Mouse (Mus musculus) adrenal gland, postnatal 4 days (tissue): ENCODE results near the gene Trib3. TPM values are rescaled to one million over a fixed set of nuclear protein-coding genes. Genes with fewer than 3 reads are reported as not detected.
"Not testable (repeated sequence)": the region's sequence is repeated elsewhere in the genome, so short reads cannot be mapped to it uniquely, and the experiment has no call there.

Experiments used
- DNase-seq, 2 experiments: peaks; one replicate each; pipeline ENCODE4 v3.0.0; 2021 to 2022; ENCODE audit warnings: low spot score in 2 of 2, mixed read lengths in 2 of 2
- long read RNA-seq, 2 experiments: library from polyadenylated mRNA; stranded (forward); transcript quantifications; one replicate each; pipeline ENCODE4 v2.0.0; 2021
- total RNA-seq, 2 experiments: library from RNA; stranded (reverse); gene quantifications; 2 replicates each; pipeline ENCODE4 v1.2.3; 2021

Gene Trib3
- 1 to 10 TPM; 4.3 to 4.9 TPM for total RNA-seq
- long read RNA-seq, experiment 1, transcript Trib3-201 (4 exons, 2,026 nt) = major isoform, 5 of 6 reads
- long read RNA-seq, experiment 1, partial matches to known transcripts = 0 of 6 reads
- long read RNA-seq, experiment 1, other reads (novel, unspliced or antisense) = 1 of 6 reads
- long read RNA-seq, experiment 2, transcript Trib3-201 (4 exons, 2,026 nt) = major isoform, 7 of 10 reads
- long read RNA-seq, experiment 2, partial matches to known transcripts = 2 of 10 reads
- long read RNA-seq, experiment 2, other reads (novel, unspliced or antisense) = 1 of 10 reads

DNA sequence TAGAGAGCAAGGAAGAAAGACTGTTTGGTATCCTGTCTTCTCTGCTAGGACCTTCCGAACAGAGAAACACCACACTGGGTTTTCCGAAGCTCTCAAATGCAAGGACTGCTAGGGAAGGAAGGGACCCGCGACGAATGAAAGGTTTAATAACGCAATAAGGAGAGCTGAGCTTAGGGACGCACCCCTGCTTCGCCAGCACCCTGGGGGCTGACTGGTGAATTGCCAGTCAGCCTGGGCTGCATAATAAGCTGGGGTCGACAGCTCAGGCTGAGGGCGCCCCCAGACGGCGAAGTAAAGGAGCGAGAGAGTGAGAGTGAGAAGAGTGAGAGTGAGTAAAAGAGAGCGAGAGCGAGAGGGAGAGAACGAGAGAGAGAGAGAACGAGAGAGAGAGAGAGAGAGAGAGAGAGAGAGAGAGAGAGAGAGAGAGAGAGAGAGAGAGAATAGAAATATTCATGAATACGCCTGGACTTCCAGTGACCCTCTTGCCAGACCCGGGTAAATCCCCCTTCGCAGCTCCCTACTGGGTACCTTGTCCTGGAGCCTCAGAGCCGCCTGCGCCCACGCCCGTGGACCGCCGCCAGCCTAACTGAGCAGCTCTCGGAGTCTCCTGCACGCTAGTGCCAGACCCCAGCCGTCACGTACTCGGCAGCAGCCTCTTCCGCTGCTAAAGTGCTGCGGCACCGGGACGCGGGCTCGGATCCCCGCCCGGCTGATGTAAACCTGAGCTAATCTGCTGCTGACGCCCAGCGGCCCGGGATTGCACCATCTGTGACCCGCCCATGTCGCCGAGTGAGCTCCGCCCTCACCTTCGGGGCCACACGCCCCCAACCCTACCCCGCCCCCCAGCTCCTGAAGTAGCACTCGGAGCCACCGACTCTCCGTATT is at the start of gene Trib3:
Trib3 (minus strand) TSS at position 704 of the 885 bp plus-strand sequence.
- peak; percentile 51 to 64 for DNase-seq

DNA sequence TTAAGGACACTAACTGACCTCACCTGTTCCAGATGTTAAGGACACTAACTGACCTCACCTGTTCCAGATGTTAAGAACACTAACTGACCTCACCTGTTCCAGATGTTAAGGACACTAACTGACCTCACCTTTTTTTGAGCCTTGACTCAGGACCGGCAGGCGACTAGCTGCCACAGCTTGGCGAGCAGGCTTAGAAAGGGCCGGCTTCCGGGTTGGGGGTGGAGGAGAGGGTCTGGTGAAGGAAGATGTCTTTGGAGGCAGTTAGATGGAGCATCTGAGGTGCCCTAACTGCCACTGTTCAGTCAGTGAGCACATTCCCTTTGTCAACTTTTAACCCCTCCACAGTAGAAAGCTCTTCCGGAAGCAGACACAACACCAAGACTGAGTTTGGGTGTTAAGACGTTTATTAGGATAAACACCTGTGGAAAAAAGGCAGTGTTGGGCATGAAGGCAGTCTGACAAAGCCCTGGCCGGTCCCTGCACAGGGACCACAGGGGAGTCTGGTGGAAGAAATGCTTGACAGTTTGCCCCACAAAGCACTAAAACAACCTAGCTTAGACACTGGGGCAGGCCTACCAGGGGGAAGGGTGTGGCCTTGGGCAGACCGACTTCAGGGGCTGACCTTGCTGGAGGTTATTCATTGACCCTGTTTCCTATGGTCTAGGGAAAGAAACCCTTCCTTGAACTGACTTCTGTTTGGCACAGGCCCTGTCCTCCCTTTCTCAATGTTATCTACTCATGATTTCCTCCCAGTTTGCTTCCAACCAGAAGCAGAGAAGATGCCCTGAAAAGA is 49.6 kb upstream of the Trib3 start:
- DNase-seq = no peak

GRCm38 (mm10) chr2:152392786-152393185 is 49.0 kb upstream of the Trib3 start:
- no peak for DNase-seq

GRCm38 (mm10) chr2:152384191-152384590 is 40.4 kb upstream of the Trib3 start:
- DNase-seq = no peak

DNA sequence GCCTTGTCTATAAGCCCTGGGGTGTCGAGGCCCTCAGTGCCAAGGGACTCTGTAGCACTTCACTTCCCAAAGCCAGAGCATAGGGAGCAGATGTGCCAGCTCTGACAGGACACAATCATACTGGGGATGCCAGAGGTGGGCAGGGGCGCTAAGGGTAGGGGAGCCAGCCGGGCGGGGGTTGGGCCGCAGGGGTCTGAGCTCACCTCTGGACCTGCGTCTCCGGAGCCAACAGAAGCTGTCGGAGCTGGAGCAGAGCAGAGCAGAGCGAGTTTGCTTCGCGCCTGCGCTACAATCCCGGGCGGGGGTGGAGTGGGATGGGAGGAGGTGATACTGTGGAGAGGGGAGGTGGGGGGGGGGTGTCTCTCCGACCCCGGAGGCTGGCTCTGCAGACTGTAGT is 32.5 kb upstream of the Trib3 start, which contains the start of gene Nrsn2:
Nrsn2 (minus strand) TSS at position 294 of the 397 bp plus-strand sequence.
- DNase-seq = no peak

DNA sequence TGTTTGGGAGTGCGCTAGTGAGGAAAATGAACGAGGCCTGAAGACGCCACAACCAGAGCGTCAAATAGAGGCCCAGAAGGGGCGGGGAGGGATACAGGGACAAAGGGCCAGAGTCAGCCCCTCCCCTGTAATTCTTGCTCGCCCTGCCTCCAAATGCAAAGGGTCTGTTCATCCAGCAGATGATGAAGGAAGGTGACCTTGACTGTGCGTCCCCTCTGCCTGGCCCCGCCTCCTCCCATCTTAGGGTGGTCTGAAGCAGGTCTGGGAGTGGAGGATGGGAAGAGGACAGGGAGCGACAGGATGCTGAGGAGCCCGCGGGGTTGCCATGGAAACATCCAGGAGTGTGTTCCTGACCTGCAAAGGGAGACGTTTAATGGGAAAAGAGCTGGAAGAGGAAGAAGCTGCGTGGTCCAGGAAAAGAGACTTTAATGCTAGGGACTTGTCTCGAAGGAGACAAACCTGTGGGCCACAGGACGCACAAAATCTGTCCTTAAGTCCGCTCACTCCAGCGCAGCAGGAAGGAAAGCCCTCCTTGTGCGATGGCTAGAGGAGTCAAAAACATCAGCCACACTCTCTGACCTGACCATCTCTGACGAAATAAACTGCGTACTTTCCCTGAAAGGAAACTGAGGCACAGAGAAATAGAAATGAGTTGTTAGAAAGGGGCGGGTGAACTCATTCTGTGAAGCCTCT is 32.0 kb upstream of the Trib3 start:
- no peak for DNase-seq

- DNase-seq = no peak
Measured at GRCm38 (mm10) chr2:152373547-152373946, 29.7 kb upstream of the Trib3 start.

DNA sequence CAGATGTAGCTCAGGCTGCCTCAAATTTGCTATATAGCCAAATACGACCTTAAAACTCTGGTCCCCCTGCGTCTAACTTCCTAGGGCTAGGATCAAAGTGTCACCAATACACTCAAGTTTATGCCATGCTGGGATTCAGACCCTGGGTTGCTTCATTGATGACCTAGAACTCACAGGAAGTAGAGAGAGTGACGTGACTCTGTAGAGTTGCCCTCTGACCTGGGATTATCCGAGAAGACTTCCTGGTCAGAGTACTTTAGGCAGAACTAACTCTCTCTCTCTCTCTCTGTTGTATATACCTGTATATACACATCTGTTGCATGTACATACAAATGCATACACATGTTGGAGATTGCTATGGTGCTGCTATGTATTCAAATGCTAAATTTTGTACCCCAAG is 28.8 kb upstream of the Trib3 start:
- DNase-seq = no peak

- DNase-seq = no peak
Measured at GRCm38 (mm10) chr2:152372104-152372503, 28.3 kb upstream of the Trib3 start.

- peak in 1 of 2 experiments; percentile 42 for DNase-seq
Measured at GRCm38 (mm10) chr2:152368532-152369140, 24.8 kb upstream of the Trib3 start.

GRCm38 (mm10) chr2:152367917-152368316 is 24.1 kb upstream of the Trib3 start:
- DNase-seq = no peak

GRCm38 (mm10) chr2:152363245-152364147 is 19.7 kb upstream of the Trib3 start:
- DNase-seq = peak; percentile 47 to 80

DNA sequence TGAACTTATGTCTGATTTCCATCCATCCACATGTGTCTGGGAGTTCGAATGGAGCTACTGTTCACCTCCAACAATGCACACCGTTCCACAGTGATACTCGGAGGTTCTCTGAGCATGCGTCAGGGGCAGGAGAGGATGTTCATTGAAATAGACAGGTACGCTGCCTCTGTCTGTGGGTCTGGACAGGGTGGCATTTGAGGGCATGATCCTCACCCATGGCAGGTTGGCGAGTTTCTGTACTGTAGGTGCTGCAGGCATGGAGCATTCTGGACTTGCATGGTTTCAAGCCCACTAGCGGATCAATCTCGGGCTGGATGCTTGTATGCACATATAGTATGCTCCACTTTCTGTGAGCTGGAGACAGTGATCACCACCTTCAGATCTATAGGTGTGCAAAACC is 17.4 kb upstream of the Trib3 start:
- DNase-seq = no peak

DNA sequence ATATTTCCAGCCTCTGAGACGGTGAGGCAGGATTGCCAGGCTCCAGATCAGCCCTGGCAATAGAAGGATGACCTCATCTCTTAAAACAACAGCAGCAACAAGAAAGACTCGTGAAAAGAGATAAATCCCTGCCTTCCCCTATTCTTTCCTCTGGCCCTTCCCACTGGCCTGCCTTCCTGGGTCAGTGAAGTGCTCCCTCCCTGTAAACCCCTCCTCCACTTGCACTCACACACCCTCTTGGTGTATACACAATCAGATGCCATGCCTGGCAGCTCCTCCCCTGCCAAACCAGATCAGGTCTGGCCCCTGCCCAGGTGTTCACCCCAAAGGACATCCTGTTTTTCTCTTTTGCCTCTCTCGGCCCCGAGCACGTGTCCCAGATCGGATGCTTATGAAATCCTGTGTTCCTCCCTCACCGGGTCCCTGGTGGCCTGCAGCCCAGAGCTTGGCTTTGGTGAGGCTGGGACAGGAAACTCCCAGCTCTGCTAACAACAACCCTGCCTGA is 16.5 kb upstream of the Trib3 start:
- DNase-seq = peak in 1 of 2 experiments; percentile 36

DNA sequence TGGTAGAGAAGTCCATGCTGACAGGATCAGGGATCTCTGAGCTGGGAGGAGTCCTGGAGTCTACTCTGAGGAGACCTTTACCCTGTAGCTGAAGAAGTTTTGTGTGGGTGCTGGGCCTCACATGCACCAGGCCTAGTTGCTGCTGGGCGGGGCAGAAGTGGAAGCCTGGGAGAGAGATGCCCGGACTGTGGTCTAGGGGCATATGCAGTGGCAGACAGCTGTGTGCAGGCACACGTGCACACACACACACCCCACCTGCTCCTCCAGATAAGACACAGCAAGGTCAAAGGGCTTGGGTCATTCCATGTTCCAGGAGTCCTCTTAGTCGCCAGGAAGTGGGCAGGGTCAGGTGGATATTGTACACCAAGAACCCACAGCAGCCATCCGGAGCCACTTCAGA is 15.8 kb upstream of the Trib3 start:
- no peak for DNase-seq

DNA sequence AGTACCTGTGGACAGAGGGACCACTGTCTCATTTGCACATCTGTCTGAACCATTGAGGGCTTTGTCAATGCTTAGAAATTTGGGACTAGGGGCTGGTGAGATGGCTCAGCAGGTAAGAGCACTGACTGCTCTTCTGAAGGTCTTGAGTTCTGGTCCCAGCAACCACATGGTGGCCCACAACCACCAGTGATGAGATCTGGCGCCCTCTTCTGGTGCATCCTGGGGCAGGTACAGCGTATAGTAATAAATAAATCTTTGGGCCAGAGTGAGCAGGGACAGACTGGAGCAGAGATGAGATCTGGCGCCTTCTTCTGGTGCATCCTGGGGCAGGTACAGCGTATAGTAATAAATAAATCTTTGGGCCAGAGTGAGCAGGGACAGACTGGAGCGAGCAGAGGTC is 15.1 kb upstream of the Trib3 start:
- not testable (repeated sequence) for DNase-seq

- no peak for DNase-seq
Measured at GRCm38 (mm10) chr2:152357254-152357653, 13.4 kb upstream of the Trib3 start.

DNA sequence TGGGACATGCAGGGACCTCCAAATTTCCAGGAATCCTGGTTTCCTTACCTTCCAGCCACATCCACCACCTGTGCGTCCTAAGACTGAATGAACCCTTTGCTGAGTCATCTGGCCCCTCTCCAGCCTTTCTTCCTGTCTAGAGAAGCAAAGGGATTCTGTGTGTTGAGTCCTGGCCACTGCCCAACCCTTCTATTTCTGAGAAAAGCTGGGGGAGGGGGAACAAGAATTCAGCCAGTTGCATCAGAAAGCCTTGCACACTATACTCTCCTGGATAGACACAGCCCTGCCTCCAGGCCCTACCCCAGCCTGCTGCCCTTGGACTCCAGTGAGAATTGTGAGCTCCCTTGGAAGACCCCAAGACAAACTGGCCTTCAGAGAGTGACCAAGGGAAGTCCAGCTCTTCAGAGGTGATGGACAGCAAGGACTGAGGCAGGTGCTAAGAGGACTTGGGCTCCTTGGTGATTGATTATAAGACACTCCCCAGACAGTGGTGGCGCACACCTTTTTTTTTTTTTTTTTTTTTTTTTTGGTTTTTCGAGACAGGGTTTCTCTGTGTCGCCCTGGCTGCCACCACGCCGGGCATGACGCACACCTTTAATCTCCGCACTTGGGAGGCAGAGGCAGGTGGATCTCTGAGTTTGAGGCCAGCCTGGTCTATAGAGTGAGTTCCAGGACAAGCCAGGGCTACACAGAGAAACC is 6.2 kb upstream of the Trib3 start:
- peak in 1 of 2 experiments; percentile 21 for DNase-seq
